Mouse (Mus musculus): ENCODE measurements around the gene Spata31d1d. TPM values are rescaled to one million over a fixed set of nuclear protein-coding genes. Genes with fewer than 3 reads are reported as not detected.

Gene Spata31d1d
- total and polyA plus RNA-seq, 3 experiments = not detected

DNA sequence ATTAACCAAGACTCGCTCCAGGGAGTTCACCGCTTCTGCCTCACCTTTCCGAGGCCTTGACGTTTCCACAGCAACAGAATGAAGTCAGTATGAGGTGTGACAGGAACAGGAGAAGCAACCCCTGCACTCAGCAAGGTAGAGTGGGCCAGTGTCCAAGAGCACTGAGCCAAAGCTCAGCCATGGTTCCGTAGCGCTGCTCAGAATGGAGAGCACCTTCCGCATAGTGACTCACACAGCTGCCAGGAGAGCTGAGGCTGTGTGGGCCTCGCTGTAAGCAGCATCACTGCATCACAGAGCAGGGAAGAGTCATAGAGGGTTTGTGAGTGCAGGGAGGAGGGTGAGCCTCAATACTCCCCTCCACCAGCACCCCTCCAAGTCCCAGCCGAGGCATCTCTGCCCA, 15.2 kb upstream of the Spata31d1d start, which contains the start of gene 1700014D04Rik:
1700014D04Rik (minus strand) TSS at position 42 of the 400 bp plus-strand sequence.
- Histone ChIP-seq H3K27me3 (replicated peaks) (no peaks in the 10 kb centered on the region), H3K9ac (ENCODE audit: insufficient read depth, low read depth) (no peak within 1 kb of the TSS), H3K9me3 (replicated peaks; ENCODE audit: low read length) (no peaks in the 10 kb centered on the region), H3K36me3 (replicated peaks in 1 of 2; ENCODE audit: control insufficient read depth in 1 of 2, insufficient read depth in 1 of 2, low read length in 1 of 2) (no peaks in the 10 kb centered on the region), H3K4me3 (replicated peaks in 1 of 3; ENCODE audit: low read depth in 2 of 3, low read length in 2 of 3, poor library complexity in 1 of 3) (no peak within 1 kb of the TSS), H3K4me2 (ENCODE audit: insufficient read depth, low read depth, poor library complexity, severe bottlenecking) (no peak within 1 kb of the TSS), H3K79me2 (replicated peaks; ENCODE audit: control insufficient read depth, extremely low read depth, insufficient read depth, poor library complexity, severe bottlenecking) (no peaks in the 10 kb centered on the region), H3K4me1 (ENCODE audit: control insufficient read depth in 1 of 2, insufficient read depth in 2 of 2) (no peaks in the 10 kb centered on the region), H3K27ac (ENCODE audit: insufficient read depth, low read depth) (no peak within 1 kb of the TSS)
- dilution Hi-C loops (cut with MboI; ENCODE audit: extremely low pct_ligation_motif_present, extremely low pct_unique_long_range_greater_than_20kb, low sequenced_read_pairs) (no loop called here), in situ Hi-C loops (cut with MboI; ENCODE audit: low pct_ligation_motif_present, low pct_unique_long_range_greater_than_20kb, low sequenced_read_pairs) (loop anchor here (25.0 kb wide), 1 partner anchor 1134 kb away; the partner anchor contains the start of gene Slc28a3)
- TF ChIP-seq RAD21 (IDR thresholded peaks at IDR 0.05; ENCODE audit: low read depth, low read length) (no peak), E2F4 (IDR thresholded peaks at IDR 0.05; ENCODE audit: insufficient replicate concordance, low read depth, low read length) (no peak), ETS1 (conservative IDR thresholded peaks at IDR 0.05; ENCODE audit: low read depth, low read length) (no peak), ELF1 (IDR thresholded peaks at IDR 0.05; ENCODE audit: low read depth, low read length) (no peak), SMC3 (IDR thresholded peaks at IDR 0.05; ENCODE audit: low read depth, low read length) (no peak), TCF12 (IDR thresholded peaks at IDR 0.05; ENCODE audit: low read depth, low read length) (no peak), KAT2A (IDR thresholded peaks at IDR 0.05; ENCODE audit: insufficient replicate concordance, low read length) (no peak), UBTF (IDR thresholded peaks at IDR 0.05; ENCODE audit: low read depth, low read length) (no peak), HCFC1 (IDR thresholded peaks at IDR 0.05; ENCODE audit: low read depth, low read length) (no peak), CHD2 (IDR thresholded peaks at IDR 0.05; ENCODE audit: low read length) (no peak), JUND (conservative IDR thresholded peaks at IDR 0.05; ENCODE audit: low read depth, low read length) (no peak), MEF2A (IDR thresholded peaks at IDR 0.05; ENCODE audit: borderline replicate concordance, low read depth, low read length) (no peak), USF2 (conservative IDR thresholded peaks at IDR 0.05; ENCODE audit: low read depth, low read length) (no peak), MYC (IDR thresholded peaks at IDR 0.05; ENCODE audit: low read depth, low read length) (no peak), CHD1 (IDR thresholded peaks at IDR 0.05; ENCODE audit: low read depth, low read length) (no peak), MXI1 (IDR thresholded peaks at IDR 0.05; ENCODE audit: low read depth, low read length) (no peak)
- DNase-seq (ENCODE audit: extremely low read depth) = no peak

- Histone ChIP-seq H3K4me3 (replicated peaks in 1 of 3; ENCODE audit: low read depth in 2 of 3, low read length in 2 of 3, poor library complexity in 1 of 3) (no peak overlapping the region), H3K4me2 (ENCODE audit: insufficient read depth, low read depth, poor library complexity, severe bottlenecking) (no peak overlapping the region), H3K4me1 (ENCODE audit: control insufficient read depth in 1 of 2, insufficient read depth in 2 of 2) (no peaks in the 10 kb centered on the region), H3K79me2 (replicated peaks; ENCODE audit: control insufficient read depth, extremely low read depth, insufficient read depth, poor library complexity, severe bottlenecking) (no peaks in the 10 kb centered on the region), H3K9me3 (replicated peaks; ENCODE audit: low read length) (no peaks in the 10 kb centered on the region), H3K27ac (ENCODE audit: insufficient read depth, low read depth) (no peak overlapping the region), H3K27me3 (replicated peaks) (no peaks in the 10 kb centered on the region), H3K36me3 (replicated peaks in 1 of 2; ENCODE audit: control insufficient read depth in 1 of 2, insufficient read depth in 1 of 2, low read length in 1 of 2) (no peaks in the 10 kb centered on the region), H3K9ac (ENCODE audit: insufficient read depth, low read depth) (no peak overlapping the region)
- dilution Hi-C loops (cut with MboI; ENCODE audit: extremely low pct_ligation_motif_present, extremely low pct_unique_long_range_greater_than_20kb, low sequenced_read_pairs) (no loop called here), in situ Hi-C loops (cut with MboI; ENCODE audit: low pct_ligation_motif_present, low pct_unique_long_range_greater_than_20kb, low sequenced_read_pairs) (loop anchor here (25.0 kb wide), 1 partner anchor 1134 kb away; the partner anchor contains the start of gene Slc28a3)
- no peak for DNase-seq (ENCODE audit: extremely low read depth)
- TF ChIP-seq BHLHE40 (IDR thresholded peaks at IDR 0.05; ENCODE audit: low read depth, low read length) = no peak
- TF ChIP-seq ETS1 (conservative IDR thresholded peaks at IDR 0.05; ENCODE audit: low read depth, low read length) = no peak
- TF ChIP-seq ZNF384 (IDR thresholded peaks at IDR 0.05; ENCODE audit: low read depth, low read length) = no peak
- TF ChIP-seq TCF12 (IDR thresholded peaks at IDR 0.05; ENCODE audit: low read depth, low read length) = no peak
- no peak for TF ChIP-seq TBP (conservative IDR thresholded peaks at IDR 0.05; ENCODE audit: low read depth, low read length)
- TF ChIP-seq CHD1 (IDR thresholded peaks at IDR 0.05; ENCODE audit: low read depth, low read length) = no peak
- no peak for TF ChIP-seq USF2 (conservative IDR thresholded peaks at IDR 0.05; ENCODE audit: low read depth, low read length)
- no peak for TF ChIP-seq MAFK (IDR thresholded peaks at IDR 0.05; ENCODE audit: insufficient replicate concordance, low read length)
- TF ChIP-seq UBTF (IDR thresholded peaks at IDR 0.05; ENCODE audit: low read depth, low read length) = no peak
- no peak for TF ChIP-seq ZC3H11A (IDR thresholded peaks at IDR 0.05; ENCODE audit: low read depth, low read length)
- TF ChIP-seq MEF2A (IDR thresholded peaks at IDR 0.05; ENCODE audit: borderline replicate concordance, low read depth, low read length) = no peak
- TF ChIP-seq KAT2A (IDR thresholded peaks at IDR 0.05; ENCODE audit: insufficient replicate concordance, low read length) = no peak
Measured at GRCm38 (mm10) chr13:59746164-59746563, 14.6 kb upstream of the Spata31d1d start.
